Mouse (Mus musculus): ENCODE results near the gene Ubap1l. TPM values are rescaled to one million over a fixed set of nuclear protein-coding genes. Genes with fewer than 3 reads are reported as not detected.

Gene Ubap1l
- total and polyA plus RNA-seq, 2 experiments from 2014 or later = 0.59 to 7.4 TPM

DNA sequence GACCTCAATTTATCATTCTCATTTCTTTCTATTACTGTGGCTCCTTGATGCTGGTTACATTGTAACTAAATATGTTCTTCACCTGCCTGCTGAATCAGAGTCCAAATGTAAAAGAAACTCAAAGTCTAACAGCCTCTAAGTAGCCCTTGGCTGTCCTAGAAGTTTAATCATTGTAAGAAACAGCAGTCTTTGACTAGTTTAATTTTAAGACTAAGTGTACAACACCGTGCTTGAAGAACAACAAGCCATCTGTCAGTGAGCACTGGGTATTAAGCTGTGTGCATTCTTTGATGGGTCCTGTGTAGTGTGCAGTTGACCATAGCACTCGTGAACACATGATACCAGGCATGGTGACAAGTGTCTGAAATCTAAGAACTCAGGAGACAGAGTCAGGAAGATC, 66.7 kb downstream of the Ubap1l start:
- no peaks in the 10 kb centered on the region for H3K4me1 ChIP-seq (ENCODE audit: insufficient read depth)
- H3K9me3 ChIP-seq (ENCODE audit: low read length) = no peaks in the 10 kb centered on the region
- no peaks in the 10 kb centered on the region for H3K36me3 ChIP-seq (ENCODE audit: insufficient read depth)
- TF ChIP-seq CTCF (IDR thresholded peaks at IDR 0.05; ENCODE audit: low read depth) = no peak
- H3K9ac ChIP-seq = no peak overlapping the region
- DNase-seq (no peak), ATAC-seq (no peak)
- H3K27me3 ChIP-seq (ENCODE audit: insufficient read depth, low read length) = no peaks in the 10 kb centered on the region
- H3K4me3 ChIP-seq (ENCODE audit: low read depth, low read length) = no peak overlapping the region
- WGBS = 64% methylated on average over 2 of the region's 2 CpGs
- H3K4me2 ChIP-seq (ENCODE audit: low read depth) = no peak overlapping the region
- H3K27ac ChIP-seq (ENCODE audit: low read depth, low read length) = no peak overlapping the region

DNA sequence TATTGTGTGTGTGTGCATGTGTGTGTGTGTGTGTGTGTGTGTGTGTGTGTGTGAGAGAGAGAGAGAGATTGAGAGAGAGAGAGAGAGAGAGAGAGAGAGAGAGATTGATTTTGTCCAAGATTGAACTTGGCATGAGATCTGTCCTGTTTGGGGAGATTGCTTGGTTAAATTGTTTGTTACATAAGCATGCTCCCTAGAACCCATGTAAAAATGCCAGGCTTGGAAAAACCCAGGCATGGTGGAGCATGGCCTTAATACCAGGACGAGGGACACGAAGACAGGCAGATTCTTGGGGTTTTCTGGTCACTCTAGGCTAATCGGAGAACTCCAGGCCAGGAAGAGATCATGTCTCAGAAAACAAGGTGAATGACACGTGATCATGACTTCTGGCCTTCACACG, 67.2 kb downstream of the Ubap1l start:
- ATAC-seq = no peak
- Histone ChIP-seq H3K4me2 (ENCODE audit: low read depth) (no peak overlapping the region), H3K9me3 (ENCODE audit: low read length) (no peaks in the 10 kb centered on the region), H3K27me3 (ENCODE audit: insufficient read depth, low read length) (no peaks in the 10 kb centered on the region), H3K9ac (no peak overlapping the region), H3K36me3 (ENCODE audit: insufficient read depth) (no peaks in the 10 kb centered on the region), H3K4me1 (ENCODE audit: insufficient read depth) (no peaks in the 10 kb centered on the region), H3K4me3 (ENCODE audit: low read depth, low read length) (no peak overlapping the region), H3K27ac (ENCODE audit: low read depth, low read length) (no peak overlapping the region)
- WGBS = 83% methylated on average over 5 of the region's 5 CpGs
- DNase-seq = no peak
- TF ChIP-seq CTCF (IDR thresholded peaks at IDR 0.05; ENCODE audit: low read depth) = no peak

Other genes with a start within 250 kb of the Ubap1l start
- gene Igdcc3, start 219.9 kb upstream of the Ubap1l start, total RNA-seq (2014; rRNA removed) = 2.7 and 3.0 TPM in 2 replicates
- 2.6 and 4.2 TPM in 2 replicates for gene Igdcc3, start 219.9 kb upstream of the Ubap1l start, polyA plus RNA-seq (2015; fragmentation: Nextera tagmentation; extraction: Ambion mirVana)
- gene Parp16, start 165.7 kb upstream of the Ubap1l start, total RNA-seq (2014; rRNA removed) = 6.1 and 6.3 TPM in 2 replicates
- gene Parp16, start 165.7 kb upstream of the Ubap1l start, polyA plus RNA-seq (2015; fragmentation: Nextera tagmentation; extraction: Ambion mirVana) = 4.2 and 6.7 TPM in 2 replicates
- gene Cilp, start 95.9 kb upstream of the Ubap1l start, total RNA-seq (2014; rRNA removed) = 0.14 and 0.46 TPM in 2 replicates
- gene Cilp, start 95.9 kb upstream of the Ubap1l start, polyA plus RNA-seq (2015; fragmentation: Nextera tagmentation; extraction: Ambion mirVana) = 0.09 and 0.16 TPM in 2 replicates
- gene Clpx, start 66.8 kb upstream of the Ubap1l start, total RNA-seq (2014; rRNA removed) = 34.9 and 39.0 TPM in 2 replicates
- 34.4 and 38.7 TPM in 2 replicates for gene Clpx, start 66.8 kb upstream of the Ubap1l start, polyA plus RNA-seq (2015; fragmentation: Nextera tagmentation; extraction: Ambion mirVana)
- 21.8 and 22.0 TPM in 2 replicates for gene Pdcd7, start 14.9 kb upstream of the Ubap1l start, total RNA-seq (2014; rRNA removed)
- gene Pdcd7, start 14.9 kb upstream of the Ubap1l start, polyA plus RNA-seq (2015; fragmentation: Nextera tagmentation; extraction: Ambion mirVana) = 8.5 and 9.2 TPM in 2 replicates
- 1.6 and 1.7 TPM in 2 replicates for gene Kbtbd13, start 30.6 kb downstream of the Ubap1l start, total RNA-seq (2014; rRNA removed)
- 0.68 and 0.83 TPM in 2 replicates for gene Kbtbd13, start 30.6 kb downstream of the Ubap1l start, polyA plus RNA-seq (2015; fragmentation: Nextera tagmentation; extraction: Ambion mirVana)
- gene Rasl12, start 37.5 kb downstream of the Ubap1l start, total RNA-seq (2014; rRNA removed) = 7.5 and 8.2 TPM in 2 replicates
- gene Rasl12, start 37.5 kb downstream of the Ubap1l start, polyA plus RNA-seq (2015; fragmentation: Nextera tagmentation; extraction: Ambion mirVana) = 4.2 and 4.6 TPM in 2 replicates
- not detected in 2 replicates for gene Slc51b, start 61.9 kb downstream of the Ubap1l start, total RNA-seq (2014; rRNA removed)
- gene Slc51b, start 61.9 kb downstream of the Ubap1l start, polyA plus RNA-seq (2015; fragmentation: Nextera tagmentation; extraction: Ambion mirVana) = not detected in 2 replicates
- gene Mtfmt, start 74.7 kb downstream of the Ubap1l start, total RNA-seq (2014; rRNA removed) = 18.1 and 19.3 TPM in 2 replicates
- 13.7 and 19.0 TPM in 2 replicates for gene Mtfmt, start 74.7 kb downstream of the Ubap1l start, polyA plus RNA-seq (2015; fragmentation: Nextera tagmentation; extraction: Ambion mirVana)
- 62.0 and 92.1 TPM in 2 replicates for gene Spg21, start 99.9 kb downstream of the Ubap1l start, total RNA-seq (2014; rRNA removed)
- 121 and 133 TPM in 2 replicates for gene Spg21, start 99.9 kb downstream of the Ubap1l start, polyA plus RNA-seq (2015; fragmentation: Nextera tagmentation; extraction: Ambion mirVana)
- gene Ankdd1a, start 159.2 kb downstream of the Ubap1l start, total RNA-seq (2014; rRNA removed) = 3.3 TPM in 2 replicates
- gene Ankdd1a, start 159.2 kb downstream of the Ubap1l start, polyA plus RNA-seq (2015; fragmentation: Nextera tagmentation; extraction: Ambion mirVana) = 0.25 and 0.50 TPM in 2 replicates
- 5.2 and 5.4 TPM in 2 replicates for gene Plekho2, start 219.0 kb downstream of the Ubap1l start, total RNA-seq (2014; rRNA removed)
- 3.1 and 4.0 TPM in 2 replicates for gene Plekho2, start 219.0 kb downstream of the Ubap1l start, polyA plus RNA-seq (2015; fragmentation: Nextera tagmentation; extraction: Ambion mirVana)
- gene Pif1, start 226.1 kb downstream of the Ubap1l start, total RNA-seq (2014; rRNA removed) = 1.5 and 3.7 TPM in 2 replicates
- 0.75 and 1.0 TPM in 2 replicates for gene Pif1, start 226.1 kb downstream of the Ubap1l start, polyA plus RNA-seq (2015; fragmentation: Nextera tagmentation; extraction: Ambion mirVana)

Measured in forebrain, postnatal 0 days (tissue).